Mouse (Mus musculus) forebrain, embryonic 15.5 days (tissue): ENCODE measurements at regions not wholly inside any gene's neighbourhood (a gene's known extent, or its start where the extent isn't known, plus 50 kb on each side); places are given as distances from the start of the nearest gene placed in this dataset.

Source experiments
- ATAC-seq: fragments of 200-750 bp; cut with Nextera tagmentation; replicated peaks from 2 replicates; pipeline ENCODE4 v1.8.0; 2017; ENCODE audit warnings: mild to moderate bottlenecking, moderate TSS enrichment, moderate library complexity
- H3K27ac ChIP-seq: fragments of 300-500 bp; sonication (generic); replicated peaks from 2 replicates; pipeline ENCODE4 v1.5.1; 2015; ENCODE audit warnings: mild to moderate bottlenecking, inconsistent platforms
- H3K27me3 ChIP-seq: fragments of 300-500 bp; sonication (generic); 2 replicates; pipeline ENCODE4 v1.6.1; 2015; ENCODE audit warnings: inconsistent platforms
- H3K36me3 ChIP-seq: fragments of 300-500 bp; sonication (generic); 2 replicates; pipeline ENCODE4 v1.6.1; 2015; ENCODE audit warnings: mild to moderate bottlenecking, inconsistent platforms
- H3K4me1 ChIP-seq: fragments of 300-500 bp; sonication (generic); 2 replicates; pipeline ENCODE4 v1.6.1; 2015; ENCODE audit warnings: inconsistent platforms
- H3K4me2 ChIP-seq: fragments of 300-500 bp; sonication (generic); replicated peaks from 2 replicates; pipeline ENCODE4 v1.6.1; 2015; ENCODE audit warnings: mild to moderate bottlenecking, inconsistent platforms
- H3K4me3 ChIP-seq: fragments of 300-500 bp; sonication (generic); 2 replicates; pipeline ENCODE4 v1.5.1; 2015; ENCODE audit warnings: mild to moderate bottlenecking, inconsistent platforms
- H3K9ac ChIP-seq: fragments of 300-500 bp; sonication (generic); replicated peaks from 2 replicates; pipeline ENCODE4 v1.6.1; 2015; ENCODE audit warnings: mild to moderate bottlenecking, inconsistent platforms
- H3K9me3 ChIP-seq: fragments of 300-500 bp; sonication (generic); 2 replicates; pipeline ENCODE4 v1.6.1; 2016; ENCODE audit warnings: inconsistent platforms
- WGBS: fragments of 180-500 bp; shearing (Covaris S2); methylation state at CpG from one replicate; pipeline ENCODE4 v1.1.7; 2015; ENCODE audit warnings: mixed read lengths; 5-methylcytosine and 5-hydroxymethylcytosine counted together

- Histone ChIP-seq H3K9ac (no peak overlapping the region), H3K4me3 (no peak overlapping the region), H3K36me3 (no peaks in the 10 kb centered on the region), H3K9me3 (no peaks in the 10 kb centered on the region), H3K4me1 (no peaks in the 10 kb centered on the region; the same call in 1 of the 2 replicates), H3K27me3 (no peaks in the 10 kb centered on the region), H3K4me2 (no peak overlapping the region), H3K27ac (no peak overlapping the region)
- WGBS = 72% methylated on average over 4 of the region's 4 CpGs
- ATAC-seq = no peak
Measured at GRCm38 (mm10) chr2:92740776-92741295, 141.3 kb downstream of the Chst1 start.

GRCm38 (mm10) chr2:92742025-92742424, 142.5 kb downstream of the Chst1 start:
- no peak overlapping the region for H3K27ac ChIP-seq
- no peak for ATAC-seq
- H3K27me3 ChIP-seq = no peaks in the 10 kb centered on the region
- no peaks in the 10 kb centered on the region for H3K9me3 ChIP-seq
- no peak overlapping the region for H3K4me3 ChIP-seq
- H3K36me3 ChIP-seq = no peaks in the 10 kb centered on the region
- no peak overlapping the region for H3K9ac ChIP-seq
- no peak overlapping the region for H3K4me2 ChIP-seq
- 83% methylated on average over 5 of the region's 5 CpGs for WGBS
- no peaks in the 10 kb centered on the region; the same call in 1 of the 2 replicates for H3K4me1 ChIP-seq

GRCm38 (mm10) chr2:92742671-92743070, 143.2 kb downstream of the Chst1 start:
- Histone ChIP-seq H3K4me3 (no peak overlapping the region), H3K4me1 (no peaks in the 10 kb centered on the region; the same call in none of the 2 replicates), H3K9ac (no peak overlapping the region), H3K27ac (no peak overlapping the region), H3K27me3 (no peaks in the 10 kb centered on the region), H3K4me2 (no peak overlapping the region), H3K36me3 (no peaks in the 10 kb centered on the region), H3K9me3 (no peaks in the 10 kb centered on the region)
- ATAC-seq = no peak

- Histone ChIP-seq H3K4me1 (no peaks in the 10 kb centered on the region; the same call in 1 of the 2 replicates), H3K27me3 (no peaks in the 10 kb centered on the region), H3K4me2 (no peak overlapping the region), H3K9me3 (no peaks in the 10 kb centered on the region), H3K9ac (no peak overlapping the region), H3K27ac (no peak overlapping the region), H3K36me3 (no peaks in the 10 kb centered on the region), H3K4me3 (no peak overlapping the region)
- WGBS = 38% methylated on average over 5 of the region's 5 CpGs
- no peak for ATAC-seq
Measured at GRCm38 (mm10) chr2:92743152-92743551, 143.6 kb downstream of the Chst1 start.

- Histone ChIP-seq H3K27ac (no peak overlapping the region), H3K4me1 (no peaks in the 10 kb centered on the region; the same call in 1 of the 2 replicates), H3K4me3 (no peak overlapping the region), H3K9ac (no peak overlapping the region), H3K36me3 (no peaks in the 10 kb centered on the region), H3K9me3 (no peaks in the 10 kb centered on the region), H3K27me3 (no peaks in the 10 kb centered on the region), H3K4me2 (no peak overlapping the region)
- ATAC-seq = no peak
- 34% methylated on average over 5 of the region's 5 CpGs for WGBS
Measured at GRCm38 (mm10) chr2:92743911-92744310, 144.4 kb downstream of the Chst1 start.

GRCm38 (mm10) chr2:92747406-92747805, 147.9 kb downstream of the Chst1 start:
- Histone ChIP-seq H3K4me1 (no peaks in the 10 kb centered on the region; the same call in 1 of the 2 replicates), H3K4me2 (no peak overlapping the region), H3K36me3 (no peaks in the 10 kb centered on the region), H3K27me3 (no peaks in the 10 kb centered on the region), H3K4me3 (no peak overlapping the region), H3K27ac (no peak overlapping the region), H3K9ac (no peak overlapping the region), H3K9me3 (no peaks in the 10 kb centered on the region)
- no peak for ATAC-seq
- WGBS = 85% methylated on average over 2 of the region's 2 CpGs

DNA sequence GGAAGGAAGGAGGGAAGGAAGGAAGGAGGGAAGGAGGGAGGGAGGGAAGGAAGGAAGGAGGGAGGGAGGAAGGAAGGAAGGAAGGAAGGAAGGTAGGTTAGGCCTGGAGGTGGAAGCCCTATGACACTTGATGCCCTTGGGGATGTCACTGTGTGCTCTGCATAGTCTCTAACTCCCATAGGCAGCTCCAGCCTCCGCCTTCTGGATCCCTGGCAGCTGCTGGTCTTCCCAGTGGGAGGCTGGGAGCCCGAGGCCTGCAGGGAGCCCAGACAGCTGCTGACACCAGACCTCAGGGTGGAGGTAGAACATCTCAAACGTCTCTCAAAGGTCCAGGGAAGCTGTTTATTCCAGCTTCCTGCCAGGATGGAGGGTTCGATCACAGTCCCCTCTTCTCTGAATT, 150.6 kb downstream of the Chst1 start:
- H3K27ac ChIP-seq = no peak overlapping the region
- H3K4me2 ChIP-seq = no peak overlapping the region
- H3K27me3 ChIP-seq = no peaks in the 10 kb centered on the region
- no peak overlapping the region for H3K4me3 ChIP-seq
- no peaks in the 10 kb centered on the region for H3K36me3 ChIP-seq
- H3K4me1 ChIP-seq = peaks cover 7% of the 10 kb centered on the region; the same call in 1 of the 2 replicates
- WGBS = 61% methylated on average over 4 of the region's 4 CpGs
- H3K9me3 ChIP-seq = no peaks in the 10 kb centered on the region
- no peak for ATAC-seq
- no peak overlapping the region for H3K9ac ChIP-seq

- no peak overlapping the region for H3K27ac ChIP-seq
- H3K27me3 ChIP-seq = no peaks in the 10 kb centered on the region
- WGBS = 68% methylated on average over 4 of the region's 4 CpGs
- H3K4me2 ChIP-seq = no peak overlapping the region
- H3K4me3 ChIP-seq = no peak overlapping the region
- H3K9ac ChIP-seq = no peak overlapping the region
- no peak for ATAC-seq
- no peaks in the 10 kb centered on the region for H3K9me3 ChIP-seq
- H3K36me3 ChIP-seq = no peaks in the 10 kb centered on the region
- peaks cover 8% of the 10 kb centered on the region; the same call in 1 of the 2 replicates for H3K4me1 ChIP-seq
Measured at GRCm38 (mm10) chr2:92750672-92751071, 151.2 kb downstream of the Chst1 start.

- Histone ChIP-seq H3K9ac (no peak overlapping the region), H3K4me1 (peaks cover 8% of the 10 kb centered on the region; the same call in 1 of the 2 replicates), H3K9me3 (no peaks in the 10 kb centered on the region), H3K4me2 (no peak overlapping the region), H3K4me3 (no peak overlapping the region), H3K27ac (no peak overlapping the region), H3K36me3 (no peaks in the 10 kb centered on the region), H3K27me3 (no peaks in the 10 kb centered on the region)
- 69% methylated on average over 8 of the region's 8 CpGs for WGBS
- ATAC-seq = no peak
Measured at GRCm38 (mm10) chr2:92751256-92751655, 151.7 kb downstream of the Chst1 start.

DNA sequence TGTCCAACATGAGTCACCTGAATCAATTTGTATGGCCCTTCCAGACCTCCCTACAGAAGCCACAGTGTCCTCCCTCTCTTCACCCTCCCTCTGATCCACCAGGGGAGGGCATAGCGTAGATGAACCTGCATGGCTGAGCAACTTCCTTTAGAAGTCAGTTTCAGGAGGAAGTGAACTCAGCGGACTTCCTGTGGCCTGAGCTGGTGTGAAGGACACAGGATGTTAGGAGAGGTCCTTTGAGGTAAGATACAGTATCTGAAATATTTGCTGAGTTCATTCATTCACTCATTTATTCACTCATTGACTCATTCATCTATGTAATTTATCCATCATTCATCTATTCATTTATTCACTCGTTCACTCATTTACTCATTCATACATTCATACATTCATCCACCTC, 152.6 kb downstream of the Chst1 start:
- Histone ChIP-seq H3K27me3 (no peaks in the 10 kb centered on the region), H3K9ac (no peak overlapping the region), H3K27ac (no peak overlapping the region), H3K4me1 (peaks cover 8% of the 10 kb centered on the region; the same call in 1 of the 2 replicates), H3K4me3 (no peak overlapping the region), H3K4me2 (no peak overlapping the region), H3K9me3 (no peaks in the 10 kb centered on the region), H3K36me3 (no peaks in the 10 kb centered on the region)
- 86% methylated on average over 3 of the region's 3 CpGs for WGBS
- no peak for ATAC-seq

DNA sequence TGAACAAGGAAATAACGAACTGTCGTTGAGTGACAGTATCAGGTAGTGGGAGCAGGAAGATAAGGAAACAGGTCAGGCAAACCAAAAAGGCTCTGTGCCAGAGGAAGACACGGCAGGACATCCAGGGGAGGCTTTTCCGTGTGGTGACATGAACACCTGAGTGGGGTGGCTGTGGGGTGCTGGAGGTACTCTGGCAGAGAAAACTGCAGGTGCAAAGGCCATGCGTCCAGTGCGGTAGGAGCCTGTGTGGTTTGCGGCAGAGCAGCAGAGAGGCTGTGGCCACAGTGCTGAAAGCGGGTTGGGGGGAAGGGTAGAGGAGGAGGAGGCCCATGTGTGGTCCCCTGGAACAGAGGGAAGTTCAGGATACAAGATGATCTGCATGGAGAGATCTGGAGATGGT, 153.3 kb downstream of the Chst1 start:
- 89% methylated on average over 8 of the region's 8 CpGs for WGBS
- Histone ChIP-seq H3K4me2 (no peak overlapping the region), H3K27me3 (no peaks in the 10 kb centered on the region), H3K27ac (no peak overlapping the region), H3K9me3 (no peaks in the 10 kb centered on the region), H3K4me1 (peaks cover 8% of the 10 kb centered on the region; the same call in 1 of the 2 replicates), H3K9ac (no peak overlapping the region), H3K4me3 (no peak overlapping the region), H3K36me3 (no peaks in the 10 kb centered on the region)
- ATAC-seq = no peak

DNA sequence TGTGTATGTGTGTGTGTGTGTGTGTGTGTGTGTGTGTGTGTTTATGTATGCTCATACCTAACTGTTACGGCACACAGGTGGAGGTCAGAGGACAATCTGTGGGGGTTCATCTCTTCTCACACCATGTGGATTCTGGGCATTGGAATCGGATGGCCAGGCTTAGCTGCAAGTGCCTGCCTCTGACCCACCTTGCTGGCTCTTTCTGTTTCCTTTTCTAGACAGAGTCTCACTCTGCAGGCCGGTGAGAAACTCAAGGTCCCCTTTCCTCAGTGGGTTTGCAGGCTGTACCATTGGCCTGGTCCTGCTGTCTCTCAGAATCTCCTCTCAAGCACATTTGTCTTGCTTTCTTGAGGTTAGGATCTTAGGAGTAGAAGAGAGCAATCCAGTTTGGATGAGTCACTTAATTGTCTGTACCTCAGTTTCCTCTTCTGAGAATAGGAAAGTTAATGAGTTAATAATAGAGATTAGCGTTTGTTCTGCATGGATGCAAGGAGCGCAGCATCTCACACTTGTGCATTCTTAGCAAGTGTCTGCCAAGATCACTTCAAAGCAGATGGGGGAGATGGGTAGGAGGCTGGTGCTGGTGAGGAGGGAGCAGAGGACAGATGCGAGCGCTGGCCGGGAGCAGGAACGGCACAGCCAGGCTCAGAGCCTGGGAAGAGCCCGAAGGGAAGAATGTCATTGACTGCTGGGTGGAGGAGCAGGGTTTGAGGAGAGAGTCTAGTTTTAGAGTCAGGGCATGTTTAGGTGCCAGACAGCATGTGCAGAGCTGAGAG, 155.2 kb downstream of the Chst1 start:
- ATAC-seq = no peak
- Histone ChIP-seq H3K9me3 (no peaks in the 10 kb centered on the region), H3K36me3 (no peaks in the 10 kb centered on the region), H3K9ac (no peak overlapping the region), H3K27me3 (no peaks in the 10 kb centered on the region), H3K4me3 (no peak overlapping the region), H3K27ac (peak overlapping the region; percentile 63), H3K4me2 (no peak overlapping the region), H3K4me1 (peaks cover 8% of the 10 kb centered on the region; the same call in 1 of the 2 replicates)
- WGBS = 53% methylated on average over 10 of the region's 10 CpGs
